Mouse (Mus musculus): ENCODE results near the gene Hlx. TPM values are rescaled to one million over a fixed set of nuclear protein-coding genes. Genes with fewer than 3 reads are reported as not detected.

Gene Hlx
- polyA plus RNA-seq, 1 experiment, result 18.4 TPM

GRCm38 (mm10) chr1:184720162-184721025 lies 12.0 kb downstream of the Hlx start:
- WGBS, result 11% methylated on average over 26 of the region's 26 CpGs
- peaks cover 70% of the 10 kb centered on the region for H3K27me3 ChIP-seq (ENCODE audit: control insufficient read depth, insufficient read depth, low read length)

GRCm38 (mm10) chr1:184718261-184719120 lies 13.9 kb downstream of the Hlx start:
- H3K27me3 ChIP-seq (ENCODE audit: control insufficient read depth, insufficient read depth, low read length), result peaks cover 62% of the 10 kb centered on the region
- 0 out of 2 replicates have a peak overlapping the region, but pooled peaks have one; percentile 13 for H3K4me3 ChIP-seq (ENCODE audit: low read depth, low read length)
- H3K27ac ChIP-seq (ENCODE audit: insufficient read depth, low read depth, low read length), result no peak overlapping the region
- H3K36me3 ChIP-seq (ENCODE audit: control insufficient read depth, insufficient read depth, low read length), result no peaks in the 10 kb centered on the region
- no peaks in the 10 kb centered on the region for H3K4me1 ChIP-seq (ENCODE audit: control insufficient read depth, insufficient read depth, insufficient read length, low read length)
- 9% methylated on average over 41 of the region's 41 CpGs for WGBS
- TF ChIP-seq POLR2A (IDR thresholded peaks at IDR 0.05; ENCODE audit: low read depth, low read length) (no peak), CTCF (IDR thresholded peaks at IDR 0.05; ENCODE audit: extremely low read depth, insufficient read length, insufficient replicate concordance, low read depth, low read length) (no peak)

More at GRCm38 (mm10) chr1:184720162-184721025, 12.0 kb downstream of the Hlx start:
- H3K4me1 ChIP-seq (ENCODE audit: control insufficient read depth, insufficient read depth, insufficient read length, low read length), result no peaks in the 10 kb centered on the region
- H3K36me3 ChIP-seq (ENCODE audit: control insufficient read depth, insufficient read depth, low read length), result no peaks in the 10 kb centered on the region
- H3K27ac ChIP-seq (ENCODE audit: insufficient read depth, low read depth, low read length), result no peak overlapping the region
- H3K4me3 ChIP-seq (ENCODE audit: low read depth, low read length), result no peak overlapping the region
- no peak for TF ChIP-seq POLR2A (IDR thresholded peaks at IDR 0.05; ENCODE audit: low read depth, low read length)

GRCm38 (mm10) chr1:184717691-184718200 lies 14.7 kb downstream of the Hlx start:
- no peak overlapping the region for H3K4me3 ChIP-seq (ENCODE audit: low read depth, low read length)
- 20% methylated on average over 12 of the region's 12 CpGs for WGBS

GRCm38 (mm10) chr1:184717016-184717568 lies 15.3 kb downstream of the Hlx start:
- no peaks in the 10 kb centered on the region for H3K4me1 ChIP-seq (ENCODE audit: control insufficient read depth, insufficient read depth, insufficient read length, low read length)
- peaks cover 58% of the 10 kb centered on the region for H3K27me3 ChIP-seq (ENCODE audit: control insufficient read depth, insufficient read depth, low read length)
- 24% methylated on average over 18 of the region's 18 CpGs for WGBS
- no peak overlapping the region for H3K27ac ChIP-seq (ENCODE audit: insufficient read depth, low read depth, low read length)
- H3K36me3 ChIP-seq (ENCODE audit: control insufficient read depth, insufficient read depth, low read length), result no peaks in the 10 kb centered on the region
- no peak overlapping the region for H3K4me3 ChIP-seq (ENCODE audit: low read depth, low read length)
- TF ChIP-seq POLR2A (IDR thresholded peaks at IDR 0.05; ENCODE audit: low read depth, low read length), result no peak

More at GRCm38 (mm10) chr1:184717691-184718200, 14.7 kb downstream of the Hlx start:
- peaks cover 58% of the 10 kb centered on the region for H3K27me3 ChIP-seq (ENCODE audit: control insufficient read depth, insufficient read depth, low read length)
- no peak overlapping the region for H3K27ac ChIP-seq (ENCODE audit: insufficient read depth, low read depth, low read length)
- H3K4me1 ChIP-seq (ENCODE audit: control insufficient read depth, insufficient read depth, insufficient read length, low read length), result no peaks in the 10 kb centered on the region
- H3K36me3 ChIP-seq (ENCODE audit: control insufficient read depth, insufficient read depth, low read length), result no peaks in the 10 kb centered on the region
- TF ChIP-seq POLR2A (IDR thresholded peaks at IDR 0.05; ENCODE audit: low read depth, low read length) (no peak), CTCF (IDR thresholded peaks at IDR 0.05; ENCODE audit: extremely low read depth, insufficient read length, insufficient replicate concordance, low read depth, low read length) (no peak)

- no peak overlapping the region for H3K27ac ChIP-seq (ENCODE audit: insufficient read depth, low read depth, low read length)
- TF ChIP-seq POLR2A (IDR thresholded peaks at IDR 0.05; ENCODE audit: low read depth, low read length), result no peak
- WGBS, result 19% methylated on average over 6 of the region's 6 CpGs
- H3K27me3 ChIP-seq (ENCODE audit: control insufficient read depth, insufficient read depth, low read length), result peaks cover 53% of the 10 kb centered on the region
- H3K36me3 ChIP-seq (ENCODE audit: control insufficient read depth, insufficient read depth, low read length), result no peaks in the 10 kb centered on the region
- H3K4me1 ChIP-seq (ENCODE audit: control insufficient read depth, insufficient read depth, insufficient read length, low read length), result no peaks in the 10 kb centered on the region
- no peak overlapping the region for H3K4me3 ChIP-seq (ENCODE audit: low read depth, low read length)
Observed at GRCm38 (mm10) chr1:184716117-184716516, 16.3 kb downstream of the Hlx start.

- H3K4me1 ChIP-seq (ENCODE audit: control insufficient read depth, insufficient read depth, insufficient read length, low read length), result no peaks in the 10 kb centered on the region
- H3K4me3 ChIP-seq (ENCODE audit: low read depth, low read length), result no peak overlapping the region
- 27% methylated on average over 6 of the region's 6 CpGs for WGBS
- H3K27ac ChIP-seq (ENCODE audit: insufficient read depth, low read depth, low read length), result no peak overlapping the region
- no peak for TF ChIP-seq CTCF (IDR thresholded peaks at IDR 0.05; ENCODE audit: extremely low read depth, insufficient read length, insufficient replicate concordance, low read depth, low read length)
- TF ChIP-seq POLR2A (IDR thresholded peaks at IDR 0.05; ENCODE audit: low read depth, low read length), result no peak
- peaks cover 49% of the 10 kb centered on the region for H3K27me3 ChIP-seq (ENCODE audit: control insufficient read depth, insufficient read depth, low read length)
- H3K36me3 ChIP-seq (ENCODE audit: control insufficient read depth, insufficient read depth, low read length), result no peaks in the 10 kb centered on the region
Observed at GRCm38 (mm10) chr1:184715693-184716092, 16.7 kb downstream of the Hlx start.

- no peak for TF ChIP-seq POLR2A (IDR thresholded peaks at IDR 0.05; ENCODE audit: low read depth, low read length)
- no peak for TF ChIP-seq CTCF (IDR thresholded peaks at IDR 0.05; ENCODE audit: extremely low read depth, insufficient read length, insufficient replicate concordance, low read depth, low read length)
- Histone ChIP-seq H3K36me3 (ENCODE audit: control insufficient read depth, insufficient read depth, low read length) (no peaks in the 10 kb centered on the region), H3K27me3 (ENCODE audit: control insufficient read depth, insufficient read depth, low read length) (peaks cover 37% of the 10 kb centered on the region), H3K27ac (ENCODE audit: insufficient read depth, low read depth, low read length) (no peak overlapping the region), H3K4me3 (ENCODE audit: low read depth, low read length) (no peak overlapping the region), H3K4me1 (ENCODE audit: control insufficient read depth, insufficient read depth, insufficient read length, low read length) (no peaks in the 10 kb centered on the region)
- WGBS, result 25% methylated on average over 3 of the region's 3 CpGs
Observed at GRCm38 (mm10) chr1:184714515-184714914, 17.9 kb downstream of the Hlx start.

All from small intestine, adult 2 months (tissue).